Mouse (Mus musculus): ENCODE results near the gene Zdhhc7.

DNA sequence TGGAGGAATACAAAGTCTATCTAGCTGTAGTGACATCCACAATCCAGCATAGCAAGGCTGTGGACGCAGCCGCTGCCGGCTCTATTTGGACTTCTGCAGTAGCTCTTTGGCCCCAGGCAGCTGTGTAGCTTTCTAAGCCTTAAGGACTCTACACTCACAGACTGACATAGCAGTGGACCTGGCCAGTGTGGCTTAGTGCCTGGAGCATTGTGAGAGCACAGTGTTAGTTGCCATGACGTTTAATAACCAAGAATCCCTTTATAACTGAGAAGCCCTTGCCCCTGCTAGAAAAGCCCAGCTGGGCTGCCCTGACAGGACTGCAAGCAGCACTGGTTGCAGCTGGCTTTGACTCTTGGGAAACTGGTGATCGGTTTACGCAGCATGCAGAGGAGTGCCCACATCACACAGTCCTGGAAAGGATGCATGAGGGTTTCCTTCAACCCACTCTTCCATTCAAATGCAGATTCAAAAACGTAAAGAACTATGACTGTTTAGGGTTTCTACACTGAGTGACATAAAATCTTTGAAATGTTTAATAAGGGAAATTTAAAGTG is 23.6 kb upstream of the Zdhhc7 start:
- TF ChIP-seq CTCF (IDR thresholded peaks at IDR 0.05; ENCODE audit: borderline replicate concordance, insufficient read depth, low read length): no peak
- no peak for TF ChIP-seq POLR2A (IDR thresholded peaks at IDR 0.05; ENCODE audit: low read depth, low read length)
